In the genomic region with DNA sequence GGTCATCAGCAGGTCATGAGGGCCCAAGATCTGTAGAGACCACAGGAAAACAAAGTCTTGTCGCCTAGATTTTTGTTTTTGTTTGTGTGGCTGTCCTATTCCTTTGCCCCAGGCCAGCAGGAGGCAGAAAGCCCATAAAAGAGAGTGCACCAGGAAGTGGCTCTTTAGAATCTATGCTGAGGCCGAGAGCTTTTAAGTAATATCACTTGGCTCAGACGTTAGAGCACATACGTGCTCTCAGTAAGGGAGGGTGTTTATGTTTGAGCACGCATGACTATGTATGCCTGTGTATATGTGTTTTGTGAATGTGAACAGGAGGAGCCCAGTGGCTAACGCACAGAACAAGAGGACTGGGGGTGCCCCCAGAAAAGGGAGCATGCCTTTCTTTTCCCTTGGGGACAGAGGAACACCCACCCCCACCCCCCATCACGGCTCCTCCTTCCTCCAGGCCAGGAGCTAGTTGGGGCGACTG, we compare ENCODE assay signal across 8 mouse cellular contexts. TPM values are rescaled to one million over a fixed set of nuclear protein-coding genes. Genes with fewer than 3 reads are reported as not detected.
DNase-seq lines count a peak whose midpoint lies in the region; ATAC-seq and TF ChIP-seq lines count a peak whose summit lies in the region.

No protein-coding gene starts in this region.

- H3K27me3 ChIP-seq in lung, postnatal 0 days (replicated peaks; ENCODE audit: insufficient read depth, low read length), result no peaks in the 10 kb centered on the region

- peak overlapping the region; percentile 44 for H3K4me3 ChIP-seq in lung, postnatal 0 days (ENCODE audit: low read depth, low read length)
- H3K4me3 ChIP-seq in macrophage (ENCODE audit: inconsistent target), result peak overlapping the region; percentile 16; the same call in 1 of the 2 replicates

- no peaks in the 10 kb centered on the region for H3K36me3 ChIP-seq in lung, postnatal 0 days (ENCODE audit: insufficient read depth, low read length)
- H3K36me3 ChIP-seq in macrophage (ENCODE audit: inconsistent target), result no peaks in the 10 kb centered on the region

- peaks cover 7% of the 10 kb centered on the region; the same call in 1 of the 2 replicates for H3K4me1 ChIP-seq in lung, postnatal 0 days (ENCODE audit: insufficient read depth, low read depth, low read length)

- H3K9ac ChIP-seq in lung, postnatal 0 days (replicated peaks; ENCODE audit: low read depth), result peak overlapping the region; percentile 36

- 6% methylated on average over 8 of the region's 8 CpGs for WGBS in lung, postnatal 0 days
- 13% methylated on average over 8 of the region's 8 CpGs for WGBS in macrophage (ENCODE audit: missing documents)

- peak; percentile 47 for TF ChIP-seq CTCF in lung, postnatal 0 days (IDR thresholded peaks at IDR 0.05)

- peak overlapping the region; percentile 92 for H3K27ac ChIP-seq in lung, postnatal 0 days (ENCODE audit: low read length)
- H3K27ac ChIP-seq in macrophage, result no peak overlapping the region

- H3K4me2 ChIP-seq in lung, postnatal 0 days (replicated peaks; ENCODE audit: low read depth, low read length), result peak overlapping the region; percentile 82

- DNase-seq in lung, postnatal 0 days (ENCODE audit: low spot score), result peak; percentile 73
- no peak for DNase-seq in lung, postnatal 36 days
- DNase-seq in thymus, postnatal 25 days, result peak; percentile 56
- DNase-seq in adrenal gland, postnatal 10 days, result no peak
- DNase-seq in spleen, postnatal 14 days (ENCODE audit: low spot score in 2 of 2), result no peak
- DNase-seq in urinary bladder, postnatal 14 days (ENCODE audit: low spot score), result no peak

- no peak for TF ChIP-seq EP300 in lung, postnatal 0 days (IDR thresholded peaks at IDR 0.05)

- no peaks in the 10 kb centered on the region for H3K9me3 ChIP-seq in lung, postnatal 0 days (ENCODE audit: low read length)

- no peaks in the 10 kb centered on the region for H3K79me2 ChIP-seq in macrophage (ENCODE audit: inconsistent target)

- ATAC-seq in lung, postnatal 0 days, result peak; percentile 55
- peak; percentile 45 for ATAC-seq in granulocyte monocyte progenitor cell, adult 5-6 weeks (replicated peaks; ENCODE audit: poor library complexity, severe bottlenecking)

RNA-seq across cellular contexts. Expression of gene Ttll10, which starts 17.7 kb away (rescaled TPM):
- 2.1 and 2.5 TPM in 2 replicates for polyA plus RNA-seq in lung, postnatal 0 days (2015; fragmentation: Nextera tagmentation; extraction: Ambion mirVana)
- not detected in 2 replicates for total RNA-seq in granulocyte monocyte progenitor cell, adult 5-6 weeks (2014; fragmentation: Nextera tagmentation)
- total RNA-seq in granulocyte monocyte progenitor cell, adult 5-6 weeks (2017), result not detected in 2 replicates
- not detected for total RNA-seq in macrophage (2018; cell fraction: chromatin; rRNA removed)
- total RNA-seq in macrophage (2018; cell fraction: cytosol; rRNA removed), result not detected
- not detected for total RNA-seq in macrophage (2018; cell fraction: nucleus; rRNA removed)
- polyA plus RNA-seq in macrophage (2018), result not detected in 3 replicates
- under 1 TPM; 0.27 to 0.67 TPM for total RNA-seq in adrenal gland, postnatal 10 days (2021)

RNA-seq across cellular contexts. Expression of gene 9430015G10Rik, which starts 32.8 kb away (rescaled TPM):
- 5.9 and 6.8 TPM in 2 replicates for polyA plus RNA-seq in lung, postnatal 0 days (2015; fragmentation: Nextera tagmentation; extraction: Ambion mirVana)
- total RNA-seq in granulocyte monocyte progenitor cell, adult 5-6 weeks (2014; fragmentation: Nextera tagmentation), result 32.2 and 43.0 TPM in 2 replicates
- total RNA-seq in granulocyte monocyte progenitor cell, adult 5-6 weeks (2017), result 24.7 and 32.8 TPM in 2 replicates
- 10 to 100 TPM in 23 of 26 experiments, 1 to 10 TPM in 3; 7.7 to 54.9 (median 30.5) TPM for total RNA-seq in macrophage (2018; cell fraction: chromatin; rRNA removed)
- 1 to 10 TPM; 1.8 to 6.8 (median 3.8) TPM for total RNA-seq in macrophage (2018; cell fraction: cytosol; rRNA removed)
- total RNA-seq in macrophage (2018; cell fraction: nucleus; rRNA removed), result 10 to 100 TPM in 21 of 26 experiments, 1 to 10 TPM in 5; 5.4 to 66.4 (median 19.7) TPM
- polyA plus RNA-seq in macrophage (2018), result 3.9 to 7.6 TPM (median 5.1 TPM) in 3 replicates
- total RNA-seq in adrenal gland, postnatal 10 days (2021), result 10 to 100 TPM; 10.6 to 13.8 TPM

RNA-seq across cellular contexts. Expression of gene Tnfrsf18, which starts 51.0 kb away (rescaled TPM):
- polyA plus RNA-seq in lung, postnatal 0 days (2015; fragmentation: Nextera tagmentation; extraction: Ambion mirVana), result 1.6 and 1.9 TPM in 2 replicates
- 0.99 and 4.6 TPM in 2 replicates for total RNA-seq in granulocyte monocyte progenitor cell, adult 5-6 weeks (2014; fragmentation: Nextera tagmentation)
- total RNA-seq in granulocyte monocyte progenitor cell, adult 5-6 weeks (2017), result 1.9 and 4.6 TPM in 2 replicates
- not detected for total RNA-seq in macrophage (2018; cell fraction: chromatin; rRNA removed)
- total RNA-seq in macrophage (2018; cell fraction: cytosol; rRNA removed), result under 1 TPM in 11 of 26 experiments, not detected in 15; 0.14 to 0.42 (median 0.22) TPM
- under 1 TPM in 2 of 26 experiments, not detected in 24; 0.46 to 0.56 TPM for total RNA-seq in macrophage (2018; cell fraction: nucleus; rRNA removed)
- polyA plus RNA-seq in macrophage (2018), result 0.29 to 0.30 TPM in 2 of 3 replicates, not detected in the other
- under 1 TPM; 0.51 to 0.66 TPM for total RNA-seq in adrenal gland, postnatal 10 days (2021)

RNA-seq across cellular contexts. Expression of gene Rnf223, which starts 53.4 kb away (rescaled TPM):
- polyA plus RNA-seq in lung, postnatal 0 days (2015; fragmentation: Nextera tagmentation; extraction: Ambion mirVana), result 0.07 TPM in 1 of 2 replicates, not detected in the other
- total RNA-seq in granulocyte monocyte progenitor cell, adult 5-6 weeks (2014; fragmentation: Nextera tagmentation), result not detected in 2 replicates
- total RNA-seq in granulocyte monocyte progenitor cell, adult 5-6 weeks (2017), result 0.17 TPM in 1 of 2 replicates, not detected in the other
- 1 to 10 TPM in 1 of 26 experiments, under 1 TPM in 14, not detected in 11; 0.22 to 1.0 (median 0.33) TPM for total RNA-seq in macrophage (2018; cell fraction: chromatin; rRNA removed)
- under 1 TPM in 6 of 26 experiments, not detected in 20; 0.03 to 0.07 (median 0.06) TPM for total RNA-seq in macrophage (2018; cell fraction: cytosol; rRNA removed)
- 1 to 10 TPM in 1 of 26 experiments, under 1 TPM in 11, not detected in 14; 0.12 to 1.1 (median 0.24) TPM for total RNA-seq in macrophage (2018; cell fraction: nucleus; rRNA removed)
- not detected in 3 replicates for polyA plus RNA-seq in macrophage (2018)
- total RNA-seq in adrenal gland, postnatal 10 days (2021), result under 1 TPM; 0.09 to 0.15 TPM

Comparison
In these comparisons a context has a peak if more than half of its experiments do, and no peak if none do; other contexts are left out.
1. DNase-seq: peak in lung, postnatal 0 days (single experiment) and thymus, postnatal 25 days (single experiment); none in lung, postnatal 36 days (single experiment), adrenal gland, postnatal 10 days (single experiment), spleen, postnatal 14 days (0 of 2) and urinary bladder, postnatal 14 days (single experiment).